Mouse (Mus musculus) heart, postnatal 0 days (tissue): ENCODE results near the gene Iqcf3. TPM values are rescaled to one million over a fixed set of nuclear protein-coding genes. Genes with fewer than 3 reads are reported as not detected.
"Not testable (repeated sequence)": the region's sequence is repeated elsewhere in the genome, so short reads cannot be mapped to it uniquely, and the experiment has no call there.

ENCODE experiments used
- ATAC-seq: fragments of 200-750 bp; cut with Nextera tagmentation; 2 replicates; pipeline ENCODE4 v1.8.0; 2017; ENCODE audit warnings: low read depth, moderate number of reproducible peaks, moderate library complexity; ENCODE audit not compliant: insufficient read depth
- DNase-seq: peaks from one replicate; pipeline ENCODE4 v3.0.0-alpha.2; 2016; ENCODE audit warnings: low spot score
- H3K27ac ChIP-seq: fragments of 300-500 bp; sonication (generic); 2 replicates; pipeline ENCODE4 v1.5.1; 2014; ENCODE audit warnings: low read depth, mild to moderate bottlenecking
- H3K27me3 ChIP-seq: fragments of 300-500 bp; sonication (generic); 2 replicates; pipeline ENCODE4 v1.6.1; 2014; ENCODE audit warnings: low read length, mixed read lengths; ENCODE audit not compliant: control insufficient read depth, insufficient read depth
- H3K36me3 ChIP-seq: fragments of 300-500 bp; sonication (generic); replicated peaks from 2 replicates; pipeline ENCODE4 v1.6.1; 2014; ENCODE audit warnings: low read length, mixed read lengths; ENCODE audit not compliant: control insufficient read depth, insufficient read depth
- H3K4me1 ChIP-seq: fragments of 300-500 bp; sonication (generic); 2 replicates; pipeline ENCODE4 v1.6.1; 2014; ENCODE audit warnings: antibody characterized with exemption; ENCODE audit not compliant: control insufficient read depth, insufficient read depth
- H3K4me2 ChIP-seq: fragments of 300-500 bp; sonication (generic); 2 replicates; pipeline ENCODE4 v1.6.1; 2014; ENCODE audit warnings: low read depth, mild to moderate bottlenecking, low read length, moderate library complexity
- H3K4me3 ChIP-seq: fragments of 300-500 bp; sonication (generic); 2 replicates; pipeline ENCODE4 v1.5.1; 2014; ENCODE audit warnings: low read depth, low read length
- H3K9ac ChIP-seq: fragments of 300-500 bp; sonication (generic); replicated peaks from 2 replicates; pipeline ENCODE4 v1.6.1; 2014; ENCODE audit warnings: low read depth, low read length, mixed read lengths
- H3K9me3 ChIP-seq: fragments of 300-500 bp; sonication (generic); replicated peaks from 2 replicates; pipeline ENCODE4 v1.6.1; 2016; ENCODE audit warnings: low read length; ENCODE audit not compliant: control insufficient read depth
- CTCF ChIP-seq: IDR thresholded peaks from 2 replicates; pipeline ENCODE4 v1.5.1; 2016; ENCODE audit warnings: antibody characterized with exemption, control low read depth, low read depth
- EP300 ChIP-seq: IDR thresholded peaks from 2 replicates; pipeline ENCODE4 v1.6.1; 2016; ENCODE audit warnings: antibody characterized with exemption, low read depth
- WGBS: fragments of 180-500 bp; shearing (Covaris S2); extraction: QIAGEN DNeasy Blood & Tissue Kit; methylation state at CpG from one replicate; pipeline ENCODE4 v1.1.7; 2014; 5-methylcytosine and 5-hydroxymethylcytosine counted together
- polyA plus RNA-seq: library from polyadenylated mRNA; unstranded; fragments of >200 nt; fragmentation: Nextera tagmentation; extraction: Ambion mirVana; gene quantifications from 2 replicates; pipeline ENCODE4 v1.2.1, GENCODE M21; 2015
- total RNA-seq: library from RNA; depleted of rRNA; stranded (reverse); fragments of >200 nt; gene quantifications from 2 replicates; pipeline ENCODE4 v1.2.3, GENCODE M21; 2014; ENCODE audit warnings: low replicate concordance

Gene Iqcf3
- total and polyA plus RNA-seq, 2 experiments from 2014 or later: not detected

- Histone ChIP-seq H3K4me1 (peaks cover 4% of the 10 kb centered on the region; the same call in 1 of the 2 replicates), H3K27me3 (no peaks in the 10 kb centered on the region), H3K9me3 (no peaks in the 10 kb centered on the region), H3K4me2 (no peak overlapping the region), H3K36me3 (no peaks in the 10 kb centered on the region), H3K4me3 (no peak overlapping the region), H3K9ac (no peak overlapping the region), H3K27ac (no peak overlapping the region)
- no peak for DNase-seq
- TF ChIP-seq EP300 (no peak), CTCF (no peak)
- ATAC-seq: no peak
- 82% methylated on average over 10 of the region's 10 CpGs for WGBS
These were observed 52.1 kb downstream of the Iqcf3 start for GRCm38 (mm10) chr9:106509356-106509755.

DNA sequence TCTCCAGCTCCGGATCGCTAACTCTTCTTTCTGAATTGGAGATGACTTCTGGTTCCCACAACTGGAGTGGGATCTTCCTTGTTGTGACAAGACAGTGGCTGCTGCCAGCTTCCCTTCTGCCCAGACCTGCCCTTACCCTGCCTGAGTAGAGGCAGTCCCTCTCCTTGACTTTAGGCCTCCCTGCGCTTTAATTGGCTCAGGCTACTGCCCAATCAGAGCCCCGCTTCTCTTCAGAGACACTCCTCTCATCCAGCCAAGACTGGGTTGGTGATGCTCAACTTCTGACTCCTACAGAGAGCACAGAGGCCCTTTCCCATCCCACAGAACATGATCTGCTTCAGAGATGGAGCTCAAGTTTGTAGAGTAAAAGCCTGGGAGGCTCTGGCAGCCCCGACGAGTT lies 57.2 kb downstream of the Iqcf3 start:
- no peak for DNase-seq
- Histone ChIP-seq H3K4me2 (no peak overlapping the region), H3K4me3 (no peak overlapping the region), H3K9me3 (no peaks in the 10 kb centered on the region), H3K4me1 (no peaks in the 10 kb centered on the region), H3K27me3 (no peaks in the 10 kb centered on the region), H3K36me3 (no peaks in the 10 kb centered on the region), H3K27ac (no peak overlapping the region), H3K9ac (no peak overlapping the region)
- WGBS: 57% methylated on average over 6 of the region's 6 CpGs
- TF ChIP-seq EP300: no peak
- no peak for TF ChIP-seq CTCF
- no peak for ATAC-seq

GRCm38 (mm10) chr9:106501846-106502245 lies 59.6 kb downstream of the Iqcf3 start:
- 83% methylated on average over 22 of the region's 22 CpGs for WGBS
- no peak overlapping the region for H3K4me2 ChIP-seq
- no peaks in the 10 kb centered on the region for H3K4me1 ChIP-seq
- H3K9me3 ChIP-seq: no peaks in the 10 kb centered on the region
- TF ChIP-seq CTCF (no peak), EP300 (no peak)
- H3K4me3 ChIP-seq: no peak overlapping the region
- DNase-seq: no peak
- H3K9ac ChIP-seq: no peak overlapping the region
- no peak overlapping the region for H3K27ac ChIP-seq
- no peak for ATAC-seq
- no peaks in the 10 kb centered on the region for H3K27me3 ChIP-seq
- H3K36me3 ChIP-seq: no peaks in the 10 kb centered on the region

DNA sequence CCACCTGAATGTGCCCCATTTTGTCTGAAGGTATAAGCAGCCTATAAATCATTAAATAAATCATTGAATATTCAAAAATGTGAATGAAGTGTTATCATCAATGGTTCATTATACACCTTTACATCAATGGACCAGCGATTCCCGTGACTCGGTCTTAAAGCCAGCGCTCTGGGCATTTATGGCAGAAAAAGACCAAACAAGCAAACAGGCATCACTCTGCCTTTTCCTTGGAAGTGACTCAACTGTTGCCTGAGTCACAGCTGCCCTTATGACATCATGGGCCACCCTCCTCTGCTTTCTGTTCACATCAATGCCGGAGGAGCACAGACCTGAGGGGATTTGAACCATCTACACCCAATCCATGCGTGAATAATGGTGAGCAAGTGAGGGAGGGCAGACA lies 61.8 kb downstream of the Iqcf3 start, which contains the start of gene Iqcf1:
Gene Iqcf1, plus strand, starts transcription at position 301 of the 400 bp plus-strand sequence.
- Histone ChIP-seq H3K27me3 (no peaks in the 10 kb centered on the region), H3K9ac (no peak within 1 kb of the TSS), H3K4me2 (no peak within 1 kb of the TSS), H3K4me1 (no peaks in the 10 kb centered on the region), H3K9me3 (no peaks in the 10 kb centered on the region), H3K4me3 (no peak within 1 kb of the TSS), H3K27ac (no peak within 1 kb of the TSS), H3K36me3 (no peaks in the 10 kb centered on the region)
- ATAC-seq (no peak), DNase-seq (no peak)
- TF ChIP-seq CTCF (no peak), EP300 (no peak)
- 85% methylated on average over 6 of the region's 6 CpGs for WGBS

- DNase-seq, H3K4me1 ChIP-seq, H3K9ac ChIP-seq, H3K4me3 ChIP-seq, H3K27me3 ChIP-seq, H3K27ac ChIP-seq, H3K9me3 ChIP-seq, ATAC-seq, H3K4me2 ChIP-seq: not testable (repeated sequence)
- 86% methylated on average over 6 of the region's 6 CpGs for WGBS
- peaks cover 34% of the 10 kb centered on the region for H3K36me3 ChIP-seq
These were observed 73.8 kb downstream of the Iqcf3 start for GRCm38 (mm10) chr9:106487602-106488001.

DNA sequence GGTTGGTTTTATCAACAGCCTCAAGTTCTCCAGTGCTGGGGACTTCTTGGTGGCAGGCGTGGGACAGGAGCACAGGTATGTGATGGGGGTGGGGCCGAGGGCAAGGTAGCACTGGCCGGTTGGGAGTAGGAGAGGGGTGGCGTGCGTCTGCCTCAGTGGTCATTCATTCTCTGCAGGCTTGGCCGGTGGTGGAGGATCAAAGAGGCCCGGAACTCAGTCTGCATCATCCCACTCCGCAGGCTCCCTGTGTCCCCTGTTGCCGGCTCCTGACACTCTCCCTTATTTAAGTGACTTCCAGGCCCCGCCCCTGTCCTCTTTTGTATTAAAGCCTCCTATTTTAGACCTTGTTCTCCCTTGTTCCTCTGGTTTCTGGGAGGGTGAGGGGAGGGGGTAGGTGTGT lies 76.4 kb downstream of the Iqcf3 start:
- 91% methylated on average over 10 of the region's 10 CpGs for WGBS
- no peak overlapping the region for H3K9ac ChIP-seq
- ATAC-seq: no peak
- H3K9me3 ChIP-seq: no peaks in the 10 kb centered on the region
- peaks cover 49% of the 10 kb centered on the region for H3K36me3 ChIP-seq
- no peaks in the 10 kb centered on the region for H3K27me3 ChIP-seq
- no peak overlapping the region for H3K4me2 ChIP-seq
- no peak overlapping the region for H3K4me3 ChIP-seq
- DNase-seq: no peak
- H3K27ac ChIP-seq: no peak overlapping the region
- TF ChIP-seq EP300 (no peak), CTCF (no peak)
- no peaks in the 10 kb centered on the region for H3K4me1 ChIP-seq
